Mouse (Mus musculus) inflammation-experienced regulatory T-cells, adult 6 months (primary cell): ENCODE results near the gene Cdca7l. TPM values are rescaled to one million over a fixed set of nuclear protein-coding genes. Genes with fewer than 3 reads are reported as not detected.
A peak's percentile ranks its signal among the peaks of the same experiment; 100 is the strongest.

ENCODE experiments used
- ATAC-seq: one replicate; pipeline ENCODE4 v1.8.0; 2017
- polyA plus RNA-seq, 3 experiments: library from polyadenylated mRNA; unstranded; fragments of 100-300 nt; shearing (Covaris generic); gene quantifications; one replicate each; pipeline ENCODE4 v1.2.1; 2017

Cdca7l gene
- polyA plus RNA-seq, 3 experiments from 2014 or later, result 28.1 to 33.1 (median 30.8) TPM

GRCm38 (mm10) chr12:117810074-117810473 lies 6.0 kb downstream of the Cdca7l start:
- ATAC-seq, result no peak

GRCm38 (mm10) chr12:117820138-117820858 lies 16.2 kb downstream of the Cdca7l start:
- ATAC-seq, result peak; percentile 70

GRCm38 (mm10) chr12:117820859-117821221 lies 16.8 kb downstream of the Cdca7l start:
- no peak for ATAC-seq

- no peak for ATAC-seq
Measured at GRCm38 (mm10) chr12:117821394-117821793, 17.3 kb downstream of the Cdca7l start.

- no peak for ATAC-seq
Measured at GRCm38 (mm10) chr12:117828350-117828749, 24.3 kb downstream of the Cdca7l start.

GRCm38 (mm10) chr12:117831351-117831961 lies 27.4 kb downstream of the Cdca7l start:
- no peak for ATAC-seq

- ATAC-seq, result no peak
Measured at GRCm38 (mm10) chr12:117832190-117832589, 28.1 kb downstream of the Cdca7l start.

- no peak for ATAC-seq
Measured at GRCm38 (mm10) chr12:117834652-117835051, 30.6 kb downstream of the Cdca7l start.

GRCm38 (mm10) chr12:117835371-117835770 lies 31.3 kb downstream of the Cdca7l start:
- ATAC-seq, result no peak

- no peak for ATAC-seq
Measured at GRCm38 (mm10) chr12:117837376-117837775, 33.3 kb downstream of the Cdca7l start.

- no peak for ATAC-seq
Measured at GRCm38 (mm10) chr12:117840705-117841104, 36.6 kb downstream of the Cdca7l start.

- ATAC-seq, result no peak
Measured at GRCm38 (mm10) chr12:117842676-117843075, 38.6 kb downstream of the Cdca7l start.

GRCm38 (mm10) chr12:117843302-117844074 lies 39.4 kb downstream of the Cdca7l start:
- peak; percentile 91 for ATAC-seq

- no peak for ATAC-seq
Measured at GRCm38 (mm10) chr12:117844075-117844408, 40.0 kb downstream of the Cdca7l start.

- peak; percentile 24 for ATAC-seq
Measured at GRCm38 (mm10) chr12:117844917-117845316, 40.8 kb downstream of the Cdca7l start.

- ATAC-seq, result no peak
Measured at GRCm38 (mm10) chr12:117848621-117849020, 44.5 kb downstream of the Cdca7l start.

- ATAC-seq, result no peak
Measured at GRCm38 (mm10) chr12:117850472-117850871, 46.4 kb downstream of the Cdca7l start.

- ATAC-seq, result peak; percentile 90
Measured at GRCm38 (mm10) chr12:117853316-117853715, 49.2 kb downstream of the Cdca7l start.

GRCm38 (mm10) chr12:117857023-117857422 lies 52.9 kb downstream of the Cdca7l start:
- no peak for ATAC-seq

GRCm38 (mm10) chr12:117857884-117858283 lies 53.8 kb downstream of the Cdca7l start:
- ATAC-seq, result no peak

- ATAC-seq, result no peak
Measured at GRCm38 (mm10) chr12:117860840-117861239, 56.8 kb downstream of the Cdca7l start.

- ATAC-seq, result no peak
Measured at GRCm38 (mm10) chr12:117861249-117861648, 57.2 kb downstream of the Cdca7l start.

- ATAC-seq, result no peak
Measured at GRCm38 (mm10) chr12:117862655-117863054, 58.6 kb downstream of the Cdca7l start.
